Mouse (Mus musculus): ENCODE measurements around the gene Mbtd1. TPM values are rescaled to one million over a fixed set of nuclear protein-coding genes. Genes with fewer than 3 reads are reported as not detected.
A peak's percentile ranks its signal among the peaks of the same experiment; 100 is the strongest.

Mbtd1 gene
- polyA plus RNA-seq, 1 experiment from 2014 or later = 16.4 TPM

GRCm38 (mm10) chr11:93961482-93961881 is 75.8 kb downstream of the Mbtd1 start:
- H3K9me3 ChIP-seq (ENCODE audit: control insufficient read depth, low read length) = no peaks in the 10 kb centered on the region
- peaks cover 2% of the 10 kb centered on the region in 2 experiments; a peak in 3 of 4 replicates for H3K4me1 ChIP-seq (ENCODE audit: control insufficient read depth in 2 of 2, insufficient read depth in 2 of 2, low read length in 2 of 2)
- H3K4me3 ChIP-seq (ENCODE audit: control insufficient read depth in 1 of 2, insufficient read depth in 1 of 2, low read depth in 1 of 2, low read length in 2 of 2) = no peak overlapping the region
- 88% methylated on average over 6 of the region's 6 CpGs for WGBS
- no peak overlapping the region for H3K9ac ChIP-seq (ENCODE audit: low read length)
- H3K4me2 ChIP-seq (ENCODE audit: low read length) = no peak overlapping the region
- no peak for ATAC-seq (ENCODE audit: insufficient number of reproducible peaks, insufficient read depth, low FRiP score, low read depth)
- H3K27me3 ChIP-seq (ENCODE audit: control insufficient read depth, insufficient read depth, low read length) = no peaks in the 10 kb centered on the region
- peaks cover 82% of the 10 kb centered on the region for H3K36me3 ChIP-seq (ENCODE audit: control insufficient read depth, insufficient read depth, low read length)
- H3K27ac ChIP-seq (replicated peaks in 1 of 2; ENCODE audit: control insufficient read depth in 1 of 2, insufficient read depth in 1 of 2, low read depth in 2 of 2, low read length in 2 of 2) = no peak overlapping the region

DNA sequence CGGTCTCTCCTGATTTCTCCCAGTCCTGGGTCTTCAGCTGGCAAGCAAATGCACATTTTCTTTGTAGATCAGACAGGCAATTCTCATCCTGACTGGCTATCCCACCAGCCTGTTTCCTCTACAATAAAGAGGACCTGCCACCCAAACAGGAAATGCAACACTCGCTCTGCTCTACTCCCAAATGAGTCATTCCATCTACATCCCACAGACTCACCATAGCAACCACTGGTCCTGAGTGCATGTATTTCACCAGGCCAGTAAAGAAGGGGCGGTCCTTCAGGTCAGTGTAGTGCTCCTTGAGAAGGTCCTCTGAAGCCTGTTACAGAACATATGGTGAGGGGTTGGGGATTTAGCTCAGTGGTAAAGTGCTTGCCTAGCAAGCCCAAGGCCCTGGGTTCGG is 77.4 kb downstream of the Mbtd1 start:
- WGBS = 88% methylated on average over 4 of the region's 4 CpGs
- ATAC-seq (ENCODE audit: insufficient number of reproducible peaks, insufficient read depth, low FRiP score, low read depth) = no peak
- Histone ChIP-seq H3K4me1 (ENCODE audit: control insufficient read depth in 2 of 2, insufficient read depth in 2 of 2, low read length in 2 of 2) (peaks cover 3% of the 10 kb centered on the region in 2 experiments; a peak in 2 of 4 replicates), H3K4me2 (ENCODE audit: low read length) (no peak overlapping the region), H3K9ac (ENCODE audit: low read length) (no peak overlapping the region), H3K36me3 (ENCODE audit: control insufficient read depth, insufficient read depth, low read length) (peaks cover 77% of the 10 kb centered on the region), H3K9me3 (ENCODE audit: control insufficient read depth, low read length) (no peaks in the 10 kb centered on the region), H3K27me3 (ENCODE audit: control insufficient read depth, insufficient read depth, low read length) (no peaks in the 10 kb centered on the region), H3K27ac (replicated peaks in 1 of 2; ENCODE audit: control insufficient read depth in 1 of 2, insufficient read depth in 1 of 2, low read depth in 2 of 2, low read length in 2 of 2) (no peak overlapping the region), H3K4me3 (ENCODE audit: control insufficient read depth in 1 of 2, insufficient read depth in 1 of 2, low read depth in 1 of 2, low read length in 2 of 2) (no peak overlapping the region)

- Histone ChIP-seq H3K4me3 (ENCODE audit: control insufficient read depth in 1 of 2, insufficient read depth in 1 of 2, low read depth in 1 of 2, low read length in 2 of 2) (no peak overlapping the region), H3K27ac (replicated peaks in 1 of 2; ENCODE audit: control insufficient read depth in 1 of 2, insufficient read depth in 1 of 2, low read depth in 2 of 2, low read length in 2 of 2) (no peak overlapping the region), H3K4me2 (ENCODE audit: low read length) (no peak overlapping the region), H3K9me3 (ENCODE audit: control insufficient read depth, low read length) (no peaks in the 10 kb centered on the region), H3K4me1 (ENCODE audit: control insufficient read depth in 2 of 2, insufficient read depth in 2 of 2, low read length in 2 of 2) (peaks cover 3 to 6% of the 10 kb centered on the region in 2 experiments; a peak in 2 of 4 replicates), H3K9ac (ENCODE audit: low read length) (no peak overlapping the region), H3K36me3 (ENCODE audit: control insufficient read depth, insufficient read depth, low read length) (peaks cover 54% of the 10 kb centered on the region), H3K27me3 (ENCODE audit: control insufficient read depth, insufficient read depth, low read length) (no peaks in the 10 kb centered on the region)
- 90% methylated on average over 6 of the region's 6 CpGs for WGBS
- ATAC-seq (ENCODE audit: insufficient number of reproducible peaks, insufficient read depth, low FRiP score, low read depth) = no peak
Observed at GRCm38 (mm10) chr11:93965391-93965790, 79.7 kb downstream of the Mbtd1 start.

GRCm38 (mm10) chr11:93967381-93967780 is 81.7 kb downstream of the Mbtd1 start:
- Histone ChIP-seq H3K4me3 (ENCODE audit: control insufficient read depth in 1 of 2, insufficient read depth in 1 of 2, low read depth in 1 of 2, low read length in 2 of 2) (peak overlapping the region; percentile 76 to 88), H3K27me3 (ENCODE audit: control insufficient read depth, insufficient read depth, low read length) (no peaks in the 10 kb centered on the region), H3K27ac (replicated peaks in 1 of 2; ENCODE audit: control insufficient read depth in 1 of 2, insufficient read depth in 1 of 2, low read depth in 2 of 2, low read length in 2 of 2) (peak overlapping the region; percentile 72 to 85), H3K36me3 (ENCODE audit: control insufficient read depth, insufficient read depth, low read length) (peaks cover 36% of the 10 kb centered on the region), H3K9me3 (ENCODE audit: control insufficient read depth, low read length) (no peaks in the 10 kb centered on the region), H3K9ac (ENCODE audit: low read length) (peak overlapping the region; percentile 84), H3K4me1 (ENCODE audit: control insufficient read depth in 2 of 2, insufficient read depth in 2 of 2, low read length in 2 of 2) (peaks cover 3 to 6% of the 10 kb centered on the region in 2 experiments; a peak in 2 of 4 replicates), H3K4me2 (ENCODE audit: low read length) (peak overlapping the region; percentile 87)
- 3% methylated on average over 11 of the region's 11 CpGs for WGBS
- ATAC-seq (ENCODE audit: insufficient number of reproducible peaks, insufficient read depth, low FRiP score, low read depth) = no peak

GRCm38 (mm10) chr11:93968005-93968847 is 82.6 kb downstream of the Mbtd1 start, which contains the start of the genes Gm20390 and Nme1:
Gm20390 (minus strand) TSS chr11:93968293.
Nme1 (minus strand) TSS chr11:93968521.
- ATAC-seq (ENCODE audit: insufficient number of reproducible peaks, insufficient read depth, low FRiP score, low read depth) = peak; percentile 97
- WGBS = 1% methylated on average over 40 of the region's 40 CpGs
- no peaks in the 10 kb centered on the region for H3K9me3 ChIP-seq (ENCODE audit: control insufficient read depth, low read length)

DNA sequence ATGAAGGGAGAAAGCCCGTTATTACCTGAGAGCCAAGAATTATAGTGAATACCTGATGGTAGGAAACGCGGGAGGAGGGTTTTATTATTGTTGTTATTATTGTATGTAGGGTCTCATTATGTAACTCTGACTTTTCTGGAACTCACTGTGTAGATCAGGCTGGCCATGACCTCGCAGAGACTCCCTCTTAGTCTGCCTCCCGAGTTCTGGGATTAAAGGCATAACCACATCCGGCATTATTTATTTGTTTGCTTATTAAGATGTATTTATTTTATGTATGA is 83.1 kb downstream of the Mbtd1 start:
- Histone ChIP-seq H3K4me3 (ENCODE audit: control insufficient read depth in 1 of 2, insufficient read depth in 1 of 2, low read depth in 1 of 2, low read length in 2 of 2) (peak overlapping the region in 1 of 2 experiments; percentile 76; a peak in 2 of 4 replicates), H3K27me3 (ENCODE audit: control insufficient read depth, insufficient read depth, low read length) (no peaks in the 10 kb centered on the region)

More at GRCm38 (mm10) chr11:93968005-93968847, 82.6 kb downstream of the Mbtd1 start, which contains the start of the genes Gm20390 and Nme1:
- H3K4me2 ChIP-seq (ENCODE audit: low read length) = peak within 1 kb of the TSS; percentile 87
- peaks cover 3 to 6% of the 10 kb centered on the region in 2 experiments; a peak in 2 of 4 replicates for H3K4me1 ChIP-seq (ENCODE audit: control insufficient read depth in 2 of 2, insufficient read depth in 2 of 2, low read length in 2 of 2)
- peak within 1 kb of the TSS; percentile 76 to 88 for H3K4me3 ChIP-seq (ENCODE audit: control insufficient read depth in 1 of 2, insufficient read depth in 1 of 2, low read depth in 1 of 2, low read length in 2 of 2)
- H3K36me3 ChIP-seq (ENCODE audit: control insufficient read depth, insufficient read depth, low read length) = peaks cover 28% of the 10 kb centered on the region
- no peaks in the 10 kb centered on the region for H3K27me3 ChIP-seq (ENCODE audit: control insufficient read depth, insufficient read depth, low read length)
- H3K27ac ChIP-seq (replicated peaks in 1 of 2; ENCODE audit: control insufficient read depth in 1 of 2, insufficient read depth in 1 of 2, low read depth in 2 of 2, low read length in 2 of 2) = peak within 1 kb of the TSS; percentile 72 to 85
- peak within 1 kb of the TSS; percentile 84 for H3K9ac ChIP-seq (ENCODE audit: low read length)

GRCm38 (mm10) chr11:93969171-93969570 is 83.5 kb downstream of the Mbtd1 start:
- Histone ChIP-seq H3K4me1 (ENCODE audit: control insufficient read depth in 2 of 2, insufficient read depth in 2 of 2, low read length in 2 of 2) (peaks cover 3 to 6% of the 10 kb centered on the region in 2 experiments; a peak in 2 of 4 replicates), H3K9me3 (ENCODE audit: control insufficient read depth, low read length) (no peaks in the 10 kb centered on the region), H3K4me2 (ENCODE audit: low read length) (peak overlapping the region; percentile 62; the same call in 1 of the 2 replicates), H3K27ac (replicated peaks in 1 of 2; ENCODE audit: control insufficient read depth in 1 of 2, insufficient read depth in 1 of 2, low read depth in 2 of 2, low read length in 2 of 2) (no peak overlapping the region), H3K9ac (ENCODE audit: low read length) (no peak overlapping the region), H3K4me3 (ENCODE audit: control insufficient read depth in 1 of 2, insufficient read depth in 1 of 2, low read depth in 1 of 2, low read length in 2 of 2) (no peak overlapping the region), H3K27me3 (ENCODE audit: control insufficient read depth, insufficient read depth, low read length) (no peaks in the 10 kb centered on the region), H3K36me3 (ENCODE audit: control insufficient read depth, insufficient read depth, low read length) (peaks cover 20% of the 10 kb centered on the region)
- ATAC-seq (ENCODE audit: insufficient number of reproducible peaks, insufficient read depth, low FRiP score, low read depth) = no peak
- WGBS = 94% methylated on average over 6 of the region's 6 CpGs

More for the DNA sequence above, 83.1 kb downstream of the Mbtd1 start:
- Histone ChIP-seq H3K9me3 (ENCODE audit: control insufficient read depth, low read length) (no peaks in the 10 kb centered on the region), H3K9ac (ENCODE audit: low read length) (peak overlapping the region; percentile 70), H3K4me2 (ENCODE audit: low read length) (peak overlapping the region; percentile 62), H3K4me1 (ENCODE audit: control insufficient read depth in 2 of 2, insufficient read depth in 2 of 2, low read length in 2 of 2) (peaks cover 3 to 6% of the 10 kb centered on the region in 2 experiments; a peak in 2 of 4 replicates), H3K36me3 (ENCODE audit: control insufficient read depth, insufficient read depth, low read length) (peaks cover 24% of the 10 kb centered on the region), H3K27ac (replicated peaks in 1 of 2; ENCODE audit: control insufficient read depth in 1 of 2, insufficient read depth in 1 of 2, low read depth in 2 of 2, low read length in 2 of 2) (peak overlapping the region in 1 of 2 experiments; percentile 70; a peak in 2 of 4 replicates)
- WGBS = 37% methylated on average over 6 of the region's 6 CpGs
- no peak for ATAC-seq (ENCODE audit: insufficient number of reproducible peaks, insufficient read depth, low FRiP score, low read depth)
